Mouse (Mus musculus) cerebellum, adult 2 months (tissue): ENCODE measurements at regions not wholly inside any gene's neighbourhood (a gene's known extent, or its start where the extent isn't known, plus 50 kb on each side); places are given as distances from the start of the nearest gene placed in this dataset.

Source experiments
- CTCF ChIP-seq: fragments of 200-500 bp; IDR thresholded peaks from 2 replicates; pipeline ENCODE4 v1.5.1; 2011; ENCODE audit warnings: low read depth, mild to moderate bottlenecking, control low read depth, low read length, moderate library complexity, borderline replicate concordance; ENCODE audit not compliant: insufficient read depth
- POLR2A ChIP-seq: fragments of 200-500 bp; IDR thresholded peaks from 2 replicates; pipeline ENCODE4 v1.6.1; 2011; ENCODE audit warnings: low read length, control low read depth, borderline replicate concordance; ENCODE audit not compliant: insufficient read depth

DNA sequence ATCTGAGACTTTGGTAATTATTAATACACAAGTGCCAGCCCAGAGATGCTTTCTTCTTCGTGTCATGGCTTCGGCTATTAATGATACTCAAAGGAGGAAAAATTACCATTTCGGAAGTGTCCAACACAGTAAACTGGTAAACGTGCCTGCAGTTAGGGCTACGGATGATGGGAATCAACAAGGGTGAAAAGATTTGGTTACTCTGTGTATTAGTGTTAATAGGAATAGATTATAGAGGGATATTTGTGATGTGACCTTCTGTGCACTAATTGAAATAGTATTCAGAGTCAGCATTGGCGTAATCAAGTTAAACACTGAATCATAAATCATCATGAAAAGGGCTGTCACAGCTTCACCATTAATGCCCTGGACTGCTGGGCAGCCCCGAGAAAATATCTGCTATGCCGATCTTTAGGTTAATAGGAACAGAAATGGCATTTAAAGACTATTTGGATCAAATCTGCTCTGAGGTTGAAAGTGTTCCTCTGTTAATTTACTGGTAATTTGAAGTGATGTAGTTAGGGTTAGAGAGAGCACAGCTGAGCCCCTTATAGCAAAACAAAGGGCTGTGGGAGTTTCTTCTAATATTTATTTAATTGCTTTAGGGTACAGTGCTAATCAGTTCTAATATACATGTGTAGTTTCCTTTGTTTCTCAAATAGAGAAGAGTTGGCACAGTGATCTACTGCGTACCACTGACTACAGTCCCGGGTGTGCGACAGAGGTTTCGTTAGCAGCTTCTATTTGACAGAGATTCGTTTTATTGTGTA is 160.7 kb downstream of the Rpl36a-ps1 start:
- TF ChIP-seq CTCF (no peak), POLR2A (no peak)
